Mouse (Mus musculus) testis, adult 2 months (tissue): ENCODE results near the gene Maml3.

Experiments
- CTCF ChIP-seq: fragments of 200-500 bp; IDR thresholded peaks from 2 replicates; pipeline ENCODE4 v1.5.1; 2012; ENCODE audit warnings: low read depth, mild to moderate bottlenecking, inconsistent platforms, low read length, moderate library complexity; ENCODE audit not compliant: control insufficient read depth, insufficient read depth, insufficient replicate concordance
- POLR2A ChIP-seq: fragments of 200-500 bp; IDR thresholded peaks from 2 replicates; pipeline ENCODE4 v1.6.1; 2012; ENCODE audit warnings: low read depth, mild to moderate bottlenecking, inconsistent platforms, low read length, moderate library complexity; ENCODE audit not compliant: control insufficient read depth

DNA sequence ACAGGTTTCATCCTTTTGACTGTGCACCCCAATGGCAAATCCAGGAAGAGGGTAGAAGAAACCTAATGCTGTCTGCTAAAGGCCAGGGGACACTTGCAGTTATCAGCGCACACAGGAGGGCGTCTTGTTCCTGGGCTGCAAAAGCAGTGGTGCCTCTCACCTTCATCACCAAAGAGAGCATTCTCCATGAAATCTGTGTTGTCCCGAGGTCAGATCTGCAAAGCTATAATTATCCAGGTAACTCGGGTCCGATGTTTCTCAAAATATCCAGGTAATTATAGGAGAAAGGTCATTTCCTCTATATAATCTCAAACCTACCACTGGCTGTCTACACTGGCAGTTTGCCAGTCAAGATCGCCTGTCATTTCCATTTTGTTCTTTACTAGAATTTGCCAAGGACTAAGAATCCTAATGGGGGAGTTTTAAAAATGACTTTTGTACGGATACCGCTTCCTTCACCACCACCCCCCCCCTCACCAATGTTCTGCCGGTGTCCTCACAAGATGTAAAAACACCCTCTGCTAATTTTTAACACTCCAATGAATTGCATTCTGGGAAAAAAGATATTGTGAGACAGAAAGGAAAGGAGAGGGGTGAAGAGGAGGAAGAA, 98.0 kb downstream of the Maml3 start:
- TF ChIP-seq CTCF = no peak
- TF ChIP-seq POLR2A = no peak
